Mouse (Mus musculus) layer of hippocampus, postnatal 25 days (tissue): ENCODE data around the gene Usp34. TPM values are rescaled to one million over a fixed set of nuclear protein-coding genes. Genes with fewer than 3 reads are reported as not detected.
"Not testable (repeated sequence)": the region's sequence is repeated elsewhere in the genome, so short reads cannot be mapped to it uniquely, and the experiment has no call there.

Experiments
- DNase-seq, 2 experiments: peaks; one replicate each; pipeline ENCODE4 v3.0.0; 2022; ENCODE audit warnings: mixed read lengths in 2 of 2, low spot score in 1 of 2; ENCODE audit errors: extremely low spot score in 1 of 2
- microRNA-seq, 2 experiments: library from miRNA; unstranded; fragments of <30 nt; microRNA quantifications; one replicate each; pipeline ENCODE4 v1.2.0; 2021
- total RNA-seq, 2 experiments: library from RNA; stranded (reverse); gene quantifications; 2 replicates each; pipeline ENCODE4 v1.2.3; 2021

The Usp34 gene
- total RNA-seq, 2 experiments from 2014 or later, result 82.1 to 97.4 TPM

GRCm38 (mm10) chr11:23496661-23497060 is 190.0 kb downstream of the Usp34 start:
- no peak for DNase-seq

DNA sequence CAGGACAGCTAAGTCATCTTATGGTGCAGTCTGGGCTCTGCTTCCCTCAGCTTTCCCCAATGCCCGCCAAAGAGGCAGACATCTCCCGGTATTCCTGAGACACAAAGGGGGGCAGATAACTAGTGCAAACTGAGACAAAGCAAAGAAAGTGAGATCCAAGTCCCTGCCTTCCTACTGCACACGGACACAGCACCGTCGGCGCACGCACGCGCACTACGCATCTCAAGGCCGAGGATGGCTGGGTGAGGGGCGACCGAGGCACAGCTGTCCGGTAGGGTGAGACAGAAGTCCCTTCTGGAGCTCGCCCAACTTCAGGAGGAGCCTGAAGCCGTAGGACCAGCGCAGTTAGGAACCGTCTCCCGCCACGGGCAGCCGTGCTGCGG is 190.6 kb downstream of the Usp34 start:
- DNase-seq, result peak in 1 of 2 experiments; percentile 65

DNA sequence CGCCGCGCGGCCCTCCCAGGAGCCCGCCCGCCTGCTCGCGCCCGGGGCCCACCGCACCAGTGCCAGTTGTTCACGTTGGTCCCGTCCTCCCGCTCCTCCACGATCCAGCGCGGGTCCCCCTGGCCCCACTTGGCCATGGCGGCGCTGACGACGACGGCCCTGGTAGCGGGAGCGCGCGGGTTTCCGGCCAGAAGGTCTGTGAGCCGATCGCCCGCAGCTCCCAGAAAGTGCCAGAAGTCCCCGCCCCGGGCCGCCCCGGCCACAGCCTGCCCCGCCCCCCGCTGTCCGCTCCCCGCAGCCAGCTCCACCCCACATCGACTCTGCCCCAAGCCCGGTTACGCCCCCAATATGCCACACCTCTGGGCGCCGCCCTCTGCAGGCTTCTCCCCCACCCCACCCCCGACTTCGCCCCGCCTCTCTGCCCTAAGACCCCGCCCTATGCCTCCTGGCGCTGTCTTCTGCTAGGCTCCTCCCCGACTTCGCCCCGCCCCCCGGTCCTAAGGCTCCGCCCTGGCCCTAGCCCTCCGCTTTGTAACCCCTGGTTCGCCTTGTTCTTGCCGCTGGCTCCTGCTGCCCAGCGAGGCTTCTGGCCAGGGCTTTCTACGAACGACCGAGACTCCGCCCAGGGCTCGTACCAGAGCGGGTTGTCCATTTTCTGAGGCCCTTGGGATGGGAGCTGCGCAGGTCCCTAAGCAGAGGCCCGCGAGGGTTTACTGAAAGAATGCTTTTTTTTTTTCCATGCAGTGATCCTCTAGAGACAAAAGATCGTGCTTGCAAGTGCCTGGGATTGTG is 191.2 kb downstream of the Usp34 start, which contains the start of gene Ahsa2:
TSS of gene Ahsa2 (minus strand) at position 313 of the 792 bp plus-strand sequence.
- DNase-seq, result peak; percentile 88

- DNase-seq, result no peak
These were observed 191.9 kb downstream of the Usp34 start for GRCm38 (mm10) chr11:23498609-23499008.

- not testable (repeated sequence) for DNase-seq
These were observed 198.1 kb downstream of the Usp34 start for GRCm38 (mm10) chr11:23504801-23505200.

DNA sequence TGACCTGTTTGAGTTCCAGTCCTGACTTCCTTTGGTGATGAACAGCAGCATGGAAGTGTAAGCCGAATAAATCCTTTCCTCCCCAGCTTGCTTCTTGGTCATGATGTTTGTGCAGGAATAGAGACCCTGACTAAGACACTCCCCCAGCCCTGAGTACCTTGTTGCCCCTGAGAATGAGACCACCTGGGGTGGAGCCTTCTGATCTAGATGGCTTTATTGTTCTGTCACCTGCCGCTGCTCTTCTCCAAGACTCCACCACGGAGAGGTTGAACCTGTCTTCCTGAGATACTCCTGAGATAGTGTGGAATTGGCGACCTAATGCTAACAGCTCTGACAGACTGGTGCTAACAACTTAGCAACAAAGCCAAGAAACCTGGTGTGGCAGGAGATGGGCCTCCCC is 208.1 kb downstream of the Usp34 start:
- not testable (repeated sequence) for DNase-seq

- no peak for DNase-seq
These were observed 208.6 kb downstream of the Usp34 start for GRCm38 (mm10) chr11:23515315-23515714.

- no peak for DNase-seq
These were observed 212.3 kb downstream of the Usp34 start for GRCm38 (mm10) chr11:23518981-23519380.

DNA sequence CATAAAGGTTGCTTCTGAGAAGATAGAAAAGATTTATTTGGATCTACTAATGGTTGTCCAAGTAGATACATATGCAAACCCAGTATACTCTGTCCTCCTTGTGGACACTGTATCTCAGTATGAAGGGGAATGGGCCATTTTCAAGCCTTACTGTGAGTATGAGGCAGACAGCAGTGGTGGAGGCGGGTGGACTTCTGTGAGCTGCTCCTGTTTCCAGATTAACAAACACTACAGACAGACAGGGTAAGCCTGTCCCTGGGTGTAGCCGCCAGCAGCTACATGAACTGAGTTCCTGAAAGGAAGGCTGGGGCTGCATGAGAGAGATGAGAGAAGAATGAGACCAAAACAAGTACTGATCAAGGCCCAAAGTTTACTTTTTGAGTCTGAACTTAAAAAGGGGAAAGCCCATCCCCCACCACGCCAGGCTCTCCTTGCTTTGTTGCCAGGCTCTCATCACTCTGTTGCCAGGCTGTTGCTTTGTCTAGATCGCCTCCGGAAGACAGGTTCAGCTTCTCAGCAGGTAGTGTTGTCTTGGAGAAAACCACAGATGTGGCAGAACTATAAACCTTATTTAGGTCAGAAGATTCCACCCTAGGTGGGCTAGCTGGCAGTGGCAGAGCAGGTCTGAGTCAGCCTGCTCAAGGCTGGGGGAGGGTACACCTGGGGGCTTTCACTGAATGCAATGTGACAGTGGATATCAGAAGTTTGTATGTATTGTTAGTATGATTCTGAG is 213.9 kb downstream of the Usp34 start, which contains the start of gene 1700093K21Rik:
TSS of gene 1700093K21Rik (minus strand) at position 683 of the 733 bp plus-strand sequence.
- no peak for DNase-seq

DNA sequence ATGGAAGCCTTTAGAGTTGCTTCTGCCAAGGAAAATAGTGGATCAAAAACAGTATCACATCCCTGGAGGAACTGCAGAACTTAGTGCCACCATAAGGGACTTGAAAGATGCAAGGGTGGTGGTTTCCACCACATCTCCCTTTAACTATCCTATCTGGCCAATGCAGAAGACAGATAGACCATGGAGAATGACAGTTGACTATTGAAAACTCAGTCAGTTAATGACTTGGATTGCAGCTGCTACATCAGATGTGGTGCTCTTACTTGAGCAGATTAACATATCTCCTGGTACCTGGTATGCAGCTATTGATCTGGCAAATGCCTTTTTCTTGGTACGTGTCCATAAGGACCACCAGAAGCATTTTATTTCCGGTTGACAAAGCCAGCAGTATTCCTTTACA is 230.8 kb downstream of the Usp34 start:
- DNase-seq, result no peak

Small RNA genes within 50 kb of the gene (microRNA-seq; reads per million reads assigned to microRNA genes)
- gene Gm47279, result 0 to 0.40 reads per million in 2 experiments

Other genes with a start within 250 kb of the Usp34 start
- 10 to 100 TPM; 62.8 to 66.6 TPM for gene Xpo1, start 50.9 kb upstream of the Usp34 start, total RNA-seq
- gene Ahsa2, start 191.1 kb downstream of the Usp34 start, total RNA-seq, result 10 to 100 TPM; 46.4 to 50.2 TPM
- not detected for gene 1700093K21Rik, start 214.3 kb downstream of the Usp34 start, total RNA-seq